Mouse (Mus musculus): ENCODE measurements around the gene Add3. TPM values are rescaled to one million over a fixed set of nuclear protein-coding genes. Genes with fewer than 3 reads are reported as not detected.

The Add3 gene
- 80.2 and 89.2 TPM in 2 replicates for total RNA-seq (2014; fragmentation: Nextera tagmentation)
- total RNA-seq (2017), result 78.0 and 81.6 TPM in 2 replicates
- 9.2 and 10.9 TPM in 2 replicates for polyA plus RNA-seq (2012)

DNA sequence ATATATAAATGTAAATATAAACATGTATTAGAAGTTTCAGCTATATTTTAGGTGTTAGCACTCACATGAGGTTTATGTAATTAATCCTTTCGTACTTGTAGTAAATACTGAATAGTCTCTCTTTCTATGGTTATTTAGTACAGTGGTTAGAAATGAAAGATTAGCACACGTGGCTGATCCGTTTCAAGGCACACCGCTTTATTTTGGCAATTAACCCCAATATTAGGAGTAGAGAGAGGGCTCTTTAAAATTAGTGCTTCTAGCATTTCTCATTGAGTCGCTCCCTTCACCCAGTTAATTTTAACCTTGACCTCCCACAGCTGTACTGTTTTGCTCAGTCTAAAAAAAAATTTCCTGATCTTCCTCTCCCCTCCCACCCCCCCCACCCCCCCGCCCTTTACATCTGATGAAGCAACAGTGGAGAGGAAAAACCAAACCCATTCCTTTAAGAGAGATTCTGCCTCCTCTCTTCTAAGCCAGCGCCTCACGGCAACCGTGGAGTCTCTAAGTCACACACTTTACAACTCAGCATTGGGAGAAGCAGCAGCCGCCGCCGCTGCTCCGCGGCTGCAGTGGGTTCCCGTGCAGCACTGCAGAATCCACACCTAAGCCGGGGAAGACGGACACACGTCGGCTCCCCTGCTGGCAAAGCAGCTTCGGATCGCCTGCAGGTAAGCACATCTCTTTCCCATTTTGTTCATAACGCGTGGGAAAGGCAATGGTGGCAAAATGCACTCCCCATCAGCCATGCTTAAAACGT is at the start of gene Add3:
TSS of gene Add3 (plus strand) at position 400 of the 760 bp plus-strand sequence.
- DNase-seq (ENCODE audit: low spot score) (no peak), ATAC-seq (ENCODE audit: extremely low read depth, insufficient number of reproducible peaks, low FRiP score, poor library complexity, severe bottlenecking) (no peak)
- peak within 1 kb of the TSS; percentile 93 for H3K4me3 ChIP-seq (ENCODE audit: low read depth, low read length)
- TF ChIP-seq GATA1 (IDR thresholded peaks at IDR 0.05; ENCODE audit: borderline replicate concordance, low read length) (no peak), GATA2 (IDR thresholded peaks at IDR 0.05; ENCODE audit: borderline replicate concordance, low read depth, low read length) (no peak), TAL1 (conservative IDR thresholded peaks at IDR 0.05; ENCODE audit: low read depth, low read length) (no peak), CTCF (IDR thresholded peaks at IDR 0.05; ENCODE audit: low read depth, low read length) (no peak), POLR2AphosphoS5 (IDR thresholded peaks at IDR 0.05; ENCODE audit: insufficient replicate concordance, low read depth, low read length) (no peak)
- peaks cover 40% of the 10 kb centered on the region for H3K4me1 ChIP-seq (ENCODE audit: insufficient read depth, low read depth, low read length)
- no peaks in the 10 kb centered on the region for H3K36me3 ChIP-seq (replicated peaks)
- H3K9me3 ChIP-seq (replicated peaks), result no peaks in the 10 kb centered on the region
- no peaks in the 10 kb centered on the region; the same call in none of the 2 replicates for H3K27me3 ChIP-seq (ENCODE audit: insufficient read depth, low read length)

DNA sequence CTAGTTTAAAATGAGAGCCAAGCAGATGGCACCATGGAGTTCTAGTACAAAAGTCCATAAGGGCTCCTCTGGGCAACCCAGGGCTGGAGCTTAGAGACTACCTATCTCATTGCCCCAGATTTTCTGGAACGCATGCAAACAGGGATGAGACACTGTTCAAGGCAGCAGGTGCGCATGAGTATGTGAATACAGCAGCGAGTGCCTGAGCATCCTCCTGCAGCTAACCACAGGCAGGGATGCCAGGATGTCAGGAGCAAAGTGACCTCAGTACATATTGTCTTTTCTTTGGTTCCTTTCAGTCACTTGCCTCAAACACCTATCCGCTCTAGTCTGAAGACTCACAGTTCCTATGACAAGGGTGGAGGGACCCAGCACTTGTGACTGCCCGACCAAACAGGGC is 49.6 kb upstream of the Add3 start:
- ATAC-seq (ENCODE audit: extremely low read depth, insufficient number of reproducible peaks, low FRiP score, poor library complexity, severe bottlenecking) (no peak), DNase-seq (ENCODE audit: low spot score) (no peak)
- Histone ChIP-seq H3K4me3 (ENCODE audit: low read depth, low read length) (no peak overlapping the region), H3K27me3 (ENCODE audit: insufficient read depth, low read length) (no peaks in the 10 kb centered on the region), H3K4me1 (ENCODE audit: insufficient read depth, low read depth, low read length) (peaks cover 62% of the 10 kb centered on the region), H3K9me3 (replicated peaks) (no peaks in the 10 kb centered on the region), H3K36me3 (replicated peaks) (no peaks in the 10 kb centered on the region)
- TF ChIP-seq GATA2 (IDR thresholded peaks at IDR 0.05; ENCODE audit: borderline replicate concordance, low read depth, low read length), result no peak
- TF ChIP-seq POLR2AphosphoS5 (IDR thresholded peaks at IDR 0.05; ENCODE audit: insufficient replicate concordance, low read depth, low read length), result no peak
- TF ChIP-seq GATA1 (IDR thresholded peaks at IDR 0.05; ENCODE audit: borderline replicate concordance, low read length), result no peak
- no peak for TF ChIP-seq CTCF (IDR thresholded peaks at IDR 0.05; ENCODE audit: low read depth, low read length)

DNA sequence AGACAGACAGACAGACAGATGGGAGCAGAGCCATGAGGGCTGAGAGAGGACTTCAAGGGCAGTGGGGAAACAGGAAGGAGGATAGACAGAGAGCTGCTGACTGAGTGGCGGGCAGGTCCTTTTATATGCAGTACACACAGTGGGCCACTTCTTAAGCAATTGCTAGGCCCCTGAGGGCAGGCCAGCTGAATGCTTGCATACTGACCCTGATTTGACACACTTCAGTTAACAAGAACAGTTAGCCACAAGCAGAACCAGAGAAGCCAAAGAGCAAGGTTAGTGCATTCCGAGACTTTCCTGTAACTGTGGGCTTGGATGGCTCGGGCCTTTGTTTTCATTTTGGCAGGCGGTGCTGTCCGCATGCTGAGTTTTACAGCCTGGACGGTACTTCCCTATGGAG is 48.0 kb upstream of the Add3 start:
- H3K27me3 ChIP-seq (ENCODE audit: insufficient read depth, low read length), result no peaks in the 10 kb centered on the region; the same call in 1 of the 2 replicates
- no peaks in the 10 kb centered on the region for H3K36me3 ChIP-seq (replicated peaks)
- no peak overlapping the region for H3K4me3 ChIP-seq (ENCODE audit: low read depth, low read length)
- peaks cover 68% of the 10 kb centered on the region for H3K4me1 ChIP-seq (ENCODE audit: insufficient read depth, low read depth, low read length)
- no peaks in the 10 kb centered on the region for H3K9me3 ChIP-seq (replicated peaks)
- TF ChIP-seq POLR2AphosphoS5 (IDR thresholded peaks at IDR 0.05; ENCODE audit: insufficient replicate concordance, low read depth, low read length) (no peak), GATA2 (IDR thresholded peaks at IDR 0.05; ENCODE audit: borderline replicate concordance, low read depth, low read length) (no peak), TAL1 (conservative IDR thresholded peaks at IDR 0.05; ENCODE audit: low read depth, low read length) (no peak), CTCF (IDR thresholded peaks at IDR 0.05; ENCODE audit: low read depth, low read length) (no peak), GATA1 (IDR thresholded peaks at IDR 0.05; ENCODE audit: borderline replicate concordance, low read length) (no peak)
- ATAC-seq (ENCODE audit: extremely low read depth, insufficient number of reproducible peaks, low FRiP score, poor library complexity, severe bottlenecking) (no peak), DNase-seq (ENCODE audit: low spot score) (no peak)

- H3K27me3 ChIP-seq (ENCODE audit: insufficient read depth, low read length), result no peaks in the 10 kb centered on the region; the same call in 1 of the 2 replicates
- H3K9me3 ChIP-seq (replicated peaks), result no peaks in the 10 kb centered on the region
- DNase-seq (ENCODE audit: low spot score) (no peak), ATAC-seq (ENCODE audit: extremely low read depth, insufficient number of reproducible peaks, low FRiP score, poor library complexity, severe bottlenecking) (peak; percentile 58)
- H3K4me3 ChIP-seq (ENCODE audit: low read depth, low read length), result peak overlapping the region; percentile 20; the same call in 1 of the 2 replicates
- H3K4me1 ChIP-seq (ENCODE audit: insufficient read depth, low read depth, low read length), result peaks cover 68% of the 10 kb centered on the region
- TF ChIP-seq POLR2AphosphoS5 (IDR thresholded peaks at IDR 0.05; ENCODE audit: insufficient replicate concordance, low read depth, low read length) (no peak), GATA1 (IDR thresholded peaks at IDR 0.05; ENCODE audit: borderline replicate concordance, low read length) (no peak), GATA2 (IDR thresholded peaks at IDR 0.05; ENCODE audit: borderline replicate concordance, low read depth, low read length) (no peak), TAL1 (conservative IDR thresholded peaks at IDR 0.05; ENCODE audit: low read depth, low read length) (no peak; the same call in 1 of the 2 replicates), CTCF (IDR thresholded peaks at IDR 0.05; ENCODE audit: low read depth, low read length) (no peak)
- H3K36me3 ChIP-seq (replicated peaks), result no peaks in the 10 kb centered on the region
Measured at GRCm38 (mm10) chr19:53093294-53093693, 46.9 kb upstream of the Add3 start.

DNA sequence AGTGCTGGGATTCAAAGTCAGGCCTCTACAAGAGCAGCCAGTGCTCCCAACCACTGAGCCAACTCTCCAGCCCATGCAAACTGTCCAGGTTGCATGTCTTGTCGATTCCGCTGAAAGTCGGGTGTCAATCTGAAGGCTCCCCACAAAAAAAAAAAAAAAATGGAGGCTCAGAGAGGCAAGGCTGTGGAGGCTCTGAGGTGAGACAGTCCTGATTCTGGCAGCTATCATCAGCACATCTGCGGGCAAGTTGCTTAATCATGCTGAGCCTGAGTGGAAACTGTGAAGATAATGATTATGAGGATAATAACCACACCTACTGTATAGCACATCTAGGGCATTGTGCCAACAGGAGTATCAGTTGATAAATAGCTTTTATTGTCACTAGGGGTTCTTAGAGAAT is 45.6 kb upstream of the Add3 start:
- Histone ChIP-seq H3K4me3 (ENCODE audit: low read depth, low read length) (no peak overlapping the region; the same call in 1 of the 2 replicates), H3K4me1 (ENCODE audit: insufficient read depth, low read depth, low read length) (peaks cover 62% of the 10 kb centered on the region), H3K9me3 (replicated peaks) (no peaks in the 10 kb centered on the region), H3K27me3 (ENCODE audit: insufficient read depth, low read length) (no peaks in the 10 kb centered on the region; the same call in 1 of the 2 replicates), H3K36me3 (replicated peaks) (no peaks in the 10 kb centered on the region)
- ATAC-seq (ENCODE audit: extremely low read depth, insufficient number of reproducible peaks, low FRiP score, poor library complexity, severe bottlenecking) (peak; percentile 64), DNase-seq (ENCODE audit: low spot score) (no peak)
- no peak for TF ChIP-seq CTCF (IDR thresholded peaks at IDR 0.05; ENCODE audit: low read depth, low read length)
- TF ChIP-seq TAL1 (conservative IDR thresholded peaks at IDR 0.05; ENCODE audit: low read depth, low read length), result peak; percentile 23; the same call in 1 of the 2 replicates

- peaks cover 35% of the 10 kb centered on the region for H3K4me1 ChIP-seq (ENCODE audit: insufficient read depth, low read depth, low read length)
- no peaks in the 10 kb centered on the region for H3K36me3 ChIP-seq (replicated peaks)
- no peaks in the 10 kb centered on the region for H3K9me3 ChIP-seq (replicated peaks)
- H3K27me3 ChIP-seq (ENCODE audit: insufficient read depth, low read length), result no peaks in the 10 kb centered on the region; the same call in 1 of the 2 replicates
- DNase-seq (ENCODE audit: low spot score) (no peak), ATAC-seq (ENCODE audit: extremely low read depth, insufficient number of reproducible peaks, low FRiP score, poor library complexity, severe bottlenecking) (no peak)
- no peak for TF ChIP-seq CTCF (IDR thresholded peaks at IDR 0.05; ENCODE audit: low read depth, low read length)
- TF ChIP-seq GATA1 (IDR thresholded peaks at IDR 0.05; ENCODE audit: borderline replicate concordance, low read length), result no peak
- no peak for TF ChIP-seq TAL1 (conservative IDR thresholded peaks at IDR 0.05; ENCODE audit: low read depth, low read length)
- TF ChIP-seq GATA2 (IDR thresholded peaks at IDR 0.05; ENCODE audit: borderline replicate concordance, low read depth, low read length), result no peak
- no peak for TF ChIP-seq POLR2AphosphoS5 (IDR thresholded peaks at IDR 0.05; ENCODE audit: insufficient replicate concordance, low read depth, low read length)
- no peak overlapping the region for H3K4me3 ChIP-seq (ENCODE audit: low read depth, low read length)
Measured at GRCm38 (mm10) chr19:53101374-53102300, 38.6 kb upstream of the Add3 start.
